Comparison of ENCODE assay signal across 9 mouse cellular contexts in the genomic region with DNA sequence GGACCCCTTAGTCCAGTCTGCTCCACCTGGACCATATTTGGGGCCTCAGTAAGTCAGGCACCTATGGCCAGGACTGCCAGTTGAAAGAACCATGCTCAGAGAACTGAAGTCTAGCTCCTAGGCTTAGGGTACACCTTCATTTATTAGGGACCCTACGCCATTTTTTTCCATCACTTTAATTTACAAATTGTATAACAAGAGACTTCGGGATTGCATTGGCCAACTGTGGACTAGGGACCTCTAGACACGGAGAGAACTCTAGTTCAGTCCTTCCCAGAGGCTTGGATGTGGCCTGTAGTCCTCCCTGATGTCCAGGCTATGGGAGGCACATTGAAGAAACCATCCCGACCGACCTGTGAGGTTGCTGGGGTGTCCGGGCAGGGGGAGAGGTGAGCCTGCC. TPM values are rescaled to one million over a fixed set of nuclear protein-coding genes. Genes with fewer than 3 reads are reported as not detected.
DNase-seq lines count a peak whose midpoint lies in the region; ATAC-seq and TF ChIP-seq lines count a peak whose summit lies in the region.
"Had no signal": no experiment of that assay in that cellular context is flagged by ENCODE, and none has a peak within 500 bp of the region (broad histone marks: within the 10 kb centered on the region; RNA-seq: fewer than 3 reads in every experiment).

A gene (minus strand): TSS at position 101 of the 400 bp plus-strand sequence.

- H3K9me3 ChIP-seq in limb, embryonic 15.5 days = no peaks in the 10 kb centered on the region
- H3K9me3 ChIP-seq in stomach, embryonic 16.5 days (replicated peaks; ENCODE audit: control insufficient read depth, low read length) = no peaks in the 10 kb centered on the region

- no peak within 1 kb of the TSS for H3K27ac ChIP-seq in gastrocnemius, adult 2 months
- no peak within 1 kb of the TSS for H3K27ac ChIP-seq in spleen, adult 2 months (ENCODE audit: insufficient read depth, low read length)
- H3K27ac ChIP-seq in limb, embryonic 15.5 days = no peak within 1 kb of the TSS
- no peak within 1 kb of the TSS for H3K27ac ChIP-seq in stomach, embryonic 16.5 days (ENCODE audit: low read length)

- no peak for TF ChIP-seq POLR2A in spleen, adult 2 months (IDR thresholded peaks at IDR 0.05; ENCODE audit: low read depth, low read length)

- H3K4me1 ChIP-seq in spleen, adult 2 months (ENCODE audit: control insufficient read depth, insufficient read depth, insufficient read length) = peaks cover 8% of the 10 kb centered on the region; the same call in 1 of the 2 replicates
- peaks cover 13% of the 10 kb centered on the region for H3K4me1 ChIP-seq in limb, embryonic 15.5 days
- peaks cover 5% of the 10 kb centered on the region; the same call in 1 of the 2 replicates for H3K4me1 ChIP-seq in stomach, embryonic 16.5 days (ENCODE audit: control insufficient read depth, insufficient read depth, low read length)

- DNase-seq in gastrocnemius, adult 2 months = no peak
- no peak for DNase-seq in gastrocnemius, postnatal 25 days
- no peak for DNase-seq in spleen, adult 2 months (ENCODE audit: low read depth in 1 of 2, low spot score in 2 of 2)
- DNase-seq in spleen, postnatal 36 days (ENCODE audit: low spot score in 2 of 2) = no peak
- no peak for DNase-seq in thymus, postnatal 4 days
- no peak for DNase-seq in gastrocnemius, postnatal 10 days

- H3K4me3 ChIP-seq in gastrocnemius, adult 2 months = peak within 1 kb of the TSS; percentile 69
- peak within 1 kb of the TSS; percentile 11; the same call in 1 of the 2 replicates for H3K4me3 ChIP-seq in spleen, adult 2 months (ENCODE audit: extremely low read depth, insufficient read depth, insufficient read length)
- peak within 1 kb of the TSS; percentile 46 for H3K4me3 ChIP-seq in limb, embryonic 15.5 days
- peak within 1 kb of the TSS; percentile 54 for H3K4me3 ChIP-seq in stomach, embryonic 16.5 days (replicated peaks; ENCODE audit: low read length)

- no peak for TF ChIP-seq CTCF in gastrocnemius, adult 2 months (IDR thresholded peaks at IDR 0.05)
- TF ChIP-seq CTCF in spleen, adult 2 months (IDR thresholded peaks at IDR 0.05; ENCODE audit: extremely low read depth, insufficient read depth, insufficient read length, insufficient replicate concordance) = no peak

- intact Hi-C loops in gastrocnemius, adult 2 months (cut with DNase I) = no loop called here

- peak within 1 kb of the TSS; percentile 17; the same call in 1 of the 2 replicates for H3K9ac ChIP-seq in limb, embryonic 15.5 days
- peak within 1 kb of the TSS; percentile 63 for H3K9ac ChIP-seq in stomach, embryonic 16.5 days (ENCODE audit: low read length)

- 80% methylated on average over 6 of the region's 6 CpGs for WGBS in spleen, adult 2 months
- WGBS in limb, embryonic 15.5 days = 66% methylated on average over 6 of the region's 6 CpGs
- 75% methylated on average over 6 of the region's 6 CpGs for WGBS in stomach, embryonic 16.5 days

- peak within 1 kb of the TSS; percentile 91 for H3K4me2 ChIP-seq in limb, embryonic 15.5 days
- peak within 1 kb of the TSS; percentile 93 for H3K4me2 ChIP-seq in stomach, embryonic 16.5 days (ENCODE audit: low read depth, low read length)

- no peaks in the 10 kb centered on the region for H3K36me3 ChIP-seq in spleen, adult 2 months (ENCODE audit: control insufficient read depth, insufficient read depth, low read length)
- H3K36me3 ChIP-seq in limb, embryonic 15.5 days = no peaks in the 10 kb centered on the region
- H3K36me3 ChIP-seq in stomach, embryonic 16.5 days (ENCODE audit: control insufficient read depth, insufficient read depth, low read length) = no peaks in the 10 kb centered on the region

- peaks cover 11% of the 10 kb centered on the region for H3K27me3 ChIP-seq in spleen, adult 2 months (ENCODE audit: control insufficient read depth, insufficient read depth, low read length)
- H3K27me3 ChIP-seq in limb, embryonic 15.5 days = peaks cover 67% of the 10 kb centered on the region
- peaks cover 45% of the 10 kb centered on the region for H3K27me3 ChIP-seq in stomach, embryonic 16.5 days (ENCODE audit: control insufficient read depth, insufficient read depth, low read length)

- no peak for ATAC-seq in limb, embryonic 15.5 days (ENCODE audit: insufficient number of reproducible peaks, low FRiP score, low TSS enrichment, low read depth)
- ATAC-seq in stomach, embryonic 16.5 days (ENCODE audit: insufficient read depth, low FRiP score) = no peak

RNA-seq across cellular contexts. Expression of the gene that starts here (rescaled TPM):
- total RNA-seq in gastrocnemius, adult 2 months (2021) = not detected
- total RNA-seq in gastrocnemius, postnatal 25 days (2021) = not detected
- 0.07 TPM in 1 of 2 replicates, not detected in the other for polyA plus RNA-seq in spleen, adult 2 months (2012; rRNA removed)
- 0.15 TPM in 1 of 2 replicates, not detected in the other for polyA plus RNA-seq in limb, embryonic 15.5 days (2015; fragmentation: Nextera tagmentation; extraction: Ambion mirVana)
- polyA plus RNA-seq in stomach, embryonic 16.5 days (2015; fragmentation: Nextera tagmentation; extraction: Ambion mirVana) = 0.17 TPM in 1 of 2 replicates, not detected in the other
- total RNA-seq in gastrocnemius, postnatal 10 days (2021) = not detected
- total RNA-seq: hematopoietic stem cell, adult 5-6 weeks had no signal

Comparison
In these comparisons a context has a peak if more than half of its experiments do, and no peak if none do; other contexts are left out.
1. H3K4me3 ChIP-seq: peak in every context shown above with its lines; median percentile 69 in gastrocnemius, adult 2 months; 54 in stomach, embryonic 16.5 days; 46 in limb, embryonic 15.5 days; 11 in spleen, adult 2 months.